Mouse (Mus musculus) activated CD4-positive, CD25-positive, alpha-beta regulatory T cell (primary cell): ENCODE data around the gene Gm28230. TPM values are rescaled to one million over a fixed set of nuclear protein-coding genes. Genes with fewer than 3 reads are reported as not detected.

Experiments used
- polyA plus RNA-seq, 2 experiments: library from polyadenylated mRNA; unstranded; fragments of 100-300 nt; shearing (Covaris generic); gene quantifications; one replicate each; pipeline ENCODE4 v1.2.1; 2017

Gene Gm28230
- polyA plus RNA-seq: not detected

GRCm38 (mm10) chr2:74726551-74726950, at the start of gene Gm28230:
TSS of gene Gm28230 (plus strand) at chr2:74726728.

GRCm38 (mm10) chr2:74678891-74679595, 47.5 kb upstream of the Gm28230 start, which contains the start of gene Hoxd11:
TSS of gene Hoxd11 (plus strand) at chr2:74679557.

GRCm38 (mm10) chr2:74691022-74691951, 35.2 kb upstream of the Gm28230 start, which contains the start of gene Hoxd10:
TSS of gene Hoxd10 (plus strand) at chr2:74691924.

GRCm38 (mm10) chr2:74697567-74698121, 28.9 kb upstream of the Gm28230 start, which contains the start of gene Hoxd9:
TSS of gene Hoxd9 (plus strand) at chr2:74697727.

GRCm38 (mm10) chr2:74704393-74704998, 22.0 kb upstream of the Gm28230 start, which contains the start of gene Hoxd8:
TSS of gene Hoxd8 (plus strand) at chr2:74704615.

GRCm38 (mm10) chr2:74711721-74712621, 14.6 kb upstream of the Gm28230 start, which contains the start of the genes Hoxd3 and Hoxd4:
TSS of gene Hoxd3 (plus strand) at chr2:74711927.
TSS of gene Hoxd4 (plus strand) at chr2:74711929.

GRCm38 (mm10) chr2:74762522-74763244, 36.2 kb downstream of the Gm28230 start, which contains the start of gene Hoxd1:
TSS of gene Hoxd1 (plus strand) at chr2:74762980.

Other genes starting within 250 kb of the Gm28230 start
- 10 to 100 TPM; 14.4 to 22.5 TPM for gene Lnpk, start 147.3 kb upstream of the Gm28230 start, polyA plus RNA-seq
- under 1 TPM in 1 of 2 experiments, not detected in 1; 0.20 TPM for gene Evx2, start 67.2 kb upstream of the Gm28230 start, polyA plus RNA-seq
- not detected for gene Hoxd13, start 58.4 kb upstream of the Gm28230 start, polyA plus RNA-seq
- not detected for gene Hoxd12, start 51.7 kb upstream of the Gm28230 start, polyA plus RNA-seq
- under 1 TPM in 1 of 2 experiments, not detected in 1; 0.09 TPM for gene Hoxd11, start 47.2 kb upstream of the Gm28230 start, polyA plus RNA-seq
- not detected for gene Hoxd10, start 34.8 kb upstream of the Gm28230 start, polyA plus RNA-seq
- not detected for gene Hoxd9, start 29.0 kb upstream of the Gm28230 start, polyA plus RNA-seq
- under 1 TPM in 1 of 2 experiments, not detected in 1; 0.28 TPM for gene Hoxd8, start 22.1 kb upstream of the Gm28230 start, polyA plus RNA-seq
- gene Hoxd3, start 14.8 kb upstream of the Gm28230 start, polyA plus RNA-seq: not detected
- not detected for gene Hoxd4, start 14.8 kb upstream of the Gm28230 start, polyA plus RNA-seq
- gene Hoxd1, start 36.3 kb downstream of the Gm28230 start, polyA plus RNA-seq: not detected
- 10 to 100 TPM; 65.0 to 74.4 TPM for gene Mtx2, start 99.1 kb downstream of the Gm28230 start, polyA plus RNA-seq